Mouse (Mus musculus) spleen, adult 12 weeks (tissue): ENCODE results near the gene Pik3c2b.

Source experiments
- DNase-seq: peaks from one replicate; pipeline ENCODE4 v3.0.0; 2022; ENCODE audit warnings: low spot score

Gene Pik3c2b

DNA sequence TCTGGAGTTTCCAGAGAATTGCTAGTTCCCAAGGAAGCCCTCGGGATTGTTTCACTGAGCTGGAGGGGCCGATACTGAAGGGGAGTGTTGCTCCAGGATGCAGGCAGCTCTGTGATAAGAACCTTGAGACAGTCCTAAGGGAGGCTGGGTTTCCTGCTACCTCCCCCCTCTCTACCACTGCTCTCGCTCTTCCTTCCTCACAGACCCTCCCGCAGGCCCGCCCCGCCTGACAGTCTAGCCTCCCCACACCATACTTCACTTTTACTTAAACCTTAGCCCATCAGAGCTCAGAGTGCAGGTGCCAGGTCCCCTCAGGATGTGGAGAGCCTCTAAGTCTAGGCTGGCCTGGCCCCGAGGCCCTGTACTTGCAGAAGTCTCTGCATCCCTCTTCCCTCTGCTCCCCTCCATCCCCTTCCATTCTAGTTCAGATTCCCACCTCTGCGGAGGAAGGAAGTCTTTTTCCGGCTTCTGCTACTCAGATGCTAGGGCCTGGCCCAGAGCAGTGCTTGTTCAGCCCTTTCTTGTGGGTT lies 27.9 kb downstream of the Pik3c2b start:
- DNase-seq, result no peak

DNA sequence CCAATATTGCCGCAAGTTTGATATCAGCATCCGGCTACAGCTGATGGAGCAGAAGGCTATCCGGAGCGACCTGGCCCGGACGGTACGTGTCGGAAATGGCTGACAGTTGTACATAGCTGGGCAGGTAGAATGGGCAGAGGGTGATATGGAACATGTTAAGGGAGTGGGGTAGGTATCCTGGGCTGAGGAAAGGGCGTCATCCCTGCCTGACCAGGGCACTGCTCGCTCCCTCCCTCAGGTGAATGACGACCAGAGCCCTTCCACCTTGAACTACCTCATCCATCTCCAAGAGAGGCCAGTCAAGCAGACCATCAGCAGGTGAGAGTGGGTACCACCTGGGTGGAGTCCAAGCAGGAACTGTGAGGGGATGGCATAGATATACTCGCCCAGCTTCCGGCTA lies 29.1 kb downstream of the Pik3c2b start:
- DNase-seq, result no peak

DNA sequence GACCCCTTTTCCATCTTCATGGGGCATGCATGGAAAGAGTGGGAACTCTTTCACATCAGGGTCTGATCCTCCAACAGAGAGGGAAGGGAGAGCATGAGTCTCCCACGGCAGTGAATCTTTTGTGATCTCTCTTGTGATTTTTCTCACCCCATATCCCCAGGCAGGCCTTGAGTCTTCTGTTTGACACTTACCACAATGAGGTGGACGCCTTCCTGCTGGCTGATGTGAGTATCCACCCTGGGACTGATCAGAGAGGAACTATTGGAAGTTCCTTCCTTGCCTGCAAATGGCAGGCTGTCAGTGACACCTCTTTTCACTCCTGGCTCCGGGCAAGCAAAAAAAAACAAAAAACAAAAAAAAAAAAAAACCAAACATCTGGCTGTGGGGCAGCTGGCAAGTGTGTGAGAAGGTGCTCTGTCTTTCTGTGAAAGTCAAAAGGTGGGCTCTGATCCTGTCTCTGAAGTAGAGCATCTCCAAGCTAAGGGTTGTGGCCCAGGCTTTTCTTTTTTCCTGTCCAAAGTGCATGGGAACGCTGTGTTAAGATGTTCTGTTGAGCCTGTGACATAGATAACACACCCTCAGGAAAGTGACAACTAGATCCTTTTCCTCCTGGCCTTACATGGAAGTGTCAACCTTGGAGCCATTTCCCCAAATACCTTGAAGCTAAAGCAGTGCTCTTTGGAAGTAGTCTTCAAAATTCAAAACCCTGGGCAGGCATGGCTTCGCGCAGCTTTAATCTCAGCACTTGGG lies 30.4 kb downstream of the Pik3c2b start:
- no peak for DNase-seq

DNA sequence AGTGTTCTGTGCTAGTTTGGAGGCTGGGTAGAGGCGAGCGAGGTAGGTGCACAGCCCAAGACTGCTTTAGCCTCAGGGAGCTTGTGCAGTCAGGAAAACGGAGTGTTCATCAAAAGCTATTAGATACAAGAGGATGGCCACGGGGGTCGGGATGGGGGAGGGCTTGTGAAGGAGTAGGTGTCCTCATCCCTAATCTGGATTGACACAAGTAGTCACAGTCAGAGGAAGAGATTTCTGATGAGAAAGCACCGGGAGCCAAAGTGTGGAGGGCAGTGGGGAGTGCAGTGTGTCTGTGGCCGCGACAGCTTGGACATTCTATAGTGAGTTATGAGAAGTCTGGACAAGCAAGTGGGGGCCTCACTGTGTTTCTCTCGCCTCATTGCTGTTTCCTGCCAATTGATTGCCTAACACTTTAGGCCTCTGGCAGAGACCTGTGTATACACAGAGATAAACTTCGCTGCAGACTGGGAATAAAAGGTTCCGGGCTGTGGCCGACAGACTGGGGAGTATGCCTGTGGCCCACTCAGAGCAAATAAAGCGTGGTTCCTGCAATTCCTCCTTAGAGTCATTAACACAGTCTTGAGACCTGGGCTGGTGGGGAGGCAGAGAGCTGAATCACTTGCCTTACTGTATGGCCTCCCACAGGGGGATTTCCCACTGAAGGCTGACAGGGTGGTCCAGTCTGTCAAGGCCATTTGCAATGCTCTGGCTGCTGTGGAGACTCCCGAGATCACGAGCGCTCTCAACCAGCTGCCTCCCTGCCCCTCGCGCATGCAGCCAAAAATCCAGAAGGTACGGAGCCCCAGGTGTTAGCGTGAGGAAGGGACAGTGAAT lies 31.4 kb downstream of the Pik3c2b start:
- DNase-seq, result no peak

DNA sequence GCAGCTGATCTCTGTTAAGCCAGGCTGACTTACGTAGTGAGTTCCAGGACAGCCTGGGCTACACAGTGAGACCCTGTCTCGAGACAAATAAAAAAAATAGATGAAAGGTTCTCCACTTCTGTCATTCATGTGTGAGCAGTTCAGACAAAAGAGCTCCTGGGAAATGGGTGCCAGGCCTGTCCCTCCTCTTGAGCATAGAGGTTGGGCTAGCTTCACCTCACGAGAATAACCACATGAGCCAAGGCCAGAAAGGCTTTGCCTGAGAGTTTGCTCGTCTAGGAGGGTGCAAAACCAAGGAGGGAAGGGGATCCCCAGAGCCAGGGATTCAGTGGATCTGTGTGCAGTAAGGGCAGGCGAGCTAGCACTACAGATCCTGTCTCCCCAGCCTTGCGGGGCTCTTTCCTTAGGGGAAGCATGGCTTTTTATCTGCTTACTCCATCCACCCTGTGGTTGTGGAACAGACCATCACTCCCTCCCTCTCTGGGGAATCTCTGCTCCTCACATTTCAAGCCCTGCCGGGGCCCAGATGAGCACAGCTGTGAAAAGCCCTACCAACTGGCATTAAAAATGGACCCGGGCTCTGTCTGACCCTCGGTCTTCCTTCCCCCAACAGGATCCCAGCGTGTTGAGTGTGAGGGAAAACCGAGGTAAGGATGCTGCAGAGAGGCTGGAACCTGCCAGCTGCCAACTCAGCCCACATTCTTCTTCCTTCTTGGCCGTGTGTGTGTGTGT lies 32.3 kb downstream of the Pik3c2b start:
- no peak for DNase-seq

DNA sequence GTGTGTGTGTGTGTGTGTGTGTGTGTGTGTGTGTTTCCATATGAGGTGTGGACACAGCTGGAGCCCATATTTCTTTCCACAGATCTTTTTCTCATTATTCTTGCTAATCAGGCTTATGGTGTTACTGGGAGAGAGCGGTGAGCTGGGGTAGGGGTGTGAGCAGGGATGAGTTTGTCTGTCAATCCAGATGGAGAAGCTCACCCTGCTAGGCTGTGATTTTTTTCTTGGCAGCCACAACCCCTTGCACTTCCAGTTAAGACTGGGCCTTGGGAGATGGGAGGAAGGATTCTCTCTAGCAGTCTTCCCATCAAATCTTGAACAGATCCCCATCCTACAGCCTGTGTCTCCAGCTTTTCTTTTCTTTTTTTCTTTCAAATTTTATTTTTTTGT lies 32.9 kb downstream of the Pik3c2b start:
- no peak for DNase-seq

DNA sequence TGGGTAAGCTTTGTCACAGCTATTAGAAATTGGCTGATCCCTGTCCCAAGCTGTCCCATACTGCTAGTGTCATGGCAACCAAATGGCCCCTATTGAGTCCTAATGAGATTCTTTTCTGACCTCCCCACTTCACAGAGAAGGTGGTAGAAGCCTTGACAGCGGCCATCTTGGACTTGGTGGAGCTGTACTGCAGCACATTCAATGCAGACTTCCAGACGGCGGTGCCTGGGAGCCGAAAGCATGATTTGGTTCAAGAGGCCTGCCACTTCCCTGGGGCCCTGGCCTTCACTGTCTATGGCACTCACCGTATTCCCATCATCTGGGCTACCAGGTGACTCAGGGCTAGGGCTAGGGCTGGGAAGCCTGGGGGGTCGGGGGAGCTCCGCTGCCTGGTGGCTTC lies 34.0 kb downstream of the Pik3c2b start:
- no peak for DNase-seq

DNA sequence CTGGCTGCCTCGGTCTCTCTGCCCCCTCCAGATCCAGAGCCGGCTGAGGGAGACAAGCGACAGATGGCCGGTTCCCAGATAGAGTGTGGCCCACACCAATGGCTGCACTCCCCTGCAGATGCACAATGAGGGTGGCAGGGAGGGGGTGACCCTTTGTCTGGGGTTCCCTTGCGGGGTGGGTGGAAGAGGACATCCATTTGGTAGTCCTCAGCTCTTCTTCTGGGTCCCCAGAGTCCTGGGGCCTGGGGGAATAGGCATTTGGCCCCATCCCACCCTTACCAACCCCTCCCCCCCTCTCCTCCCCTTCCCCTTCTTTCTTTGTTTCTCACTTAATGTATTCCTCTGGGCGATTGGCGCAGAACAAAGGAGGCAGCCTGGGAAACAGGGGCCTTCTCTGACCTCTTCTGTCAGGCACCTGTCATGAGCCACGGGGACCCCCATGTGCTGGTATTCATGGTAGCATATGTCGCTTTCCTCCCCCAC lies 34.7 kb downstream of the Pik3c2b start:
- DNase-seq, result no peak

DNA sequence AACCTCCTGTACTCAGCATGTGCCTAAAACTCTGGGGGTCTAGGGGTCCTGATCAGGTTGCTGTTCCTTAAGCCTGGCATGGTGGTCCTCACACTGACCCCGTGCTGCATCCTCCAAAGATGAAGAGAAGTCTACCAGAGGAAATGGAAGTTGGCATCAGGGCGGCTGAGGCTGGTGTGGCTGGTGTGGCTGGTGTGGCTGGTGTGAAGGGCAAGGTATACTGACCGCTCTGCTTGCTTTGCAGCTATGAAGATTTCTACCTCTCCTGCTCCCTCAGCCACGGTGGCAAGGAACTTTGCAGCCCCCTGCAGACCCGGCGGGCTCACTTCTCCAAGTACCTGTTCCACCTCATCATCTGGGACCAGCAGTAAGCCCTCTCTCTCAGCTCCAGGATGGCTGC lies 35.2 kb downstream of the Pik3c2b start:
- no peak for DNase-seq

DNA sequence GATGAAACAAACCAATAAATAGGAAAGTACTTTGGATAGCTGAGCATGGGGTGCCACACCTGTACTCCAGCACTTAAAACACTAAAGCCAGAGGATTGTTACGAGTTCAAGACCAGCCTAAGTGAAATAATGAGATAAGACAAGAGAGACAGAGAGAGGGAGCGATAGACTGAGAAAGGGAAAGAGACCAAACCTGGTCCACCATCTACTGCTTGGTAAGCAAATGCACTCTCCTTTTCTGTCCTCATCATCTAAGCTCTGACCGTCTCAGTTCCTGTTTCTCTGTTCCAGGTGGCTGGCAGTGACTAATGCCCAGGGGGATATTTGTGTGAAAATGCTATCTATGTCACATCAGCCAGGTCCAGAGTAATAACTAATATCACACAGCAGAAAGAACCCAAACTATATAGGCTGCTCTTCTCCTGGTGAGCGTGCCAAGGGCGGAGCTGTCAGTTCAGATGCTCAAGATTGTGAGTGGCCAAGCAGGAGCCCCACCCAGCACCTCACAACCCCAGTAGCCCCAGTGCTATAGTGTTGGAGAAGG lies 37.6 kb downstream of the Pik3c2b start:
- DNase-seq, result peak; percentile 27

DNA sequence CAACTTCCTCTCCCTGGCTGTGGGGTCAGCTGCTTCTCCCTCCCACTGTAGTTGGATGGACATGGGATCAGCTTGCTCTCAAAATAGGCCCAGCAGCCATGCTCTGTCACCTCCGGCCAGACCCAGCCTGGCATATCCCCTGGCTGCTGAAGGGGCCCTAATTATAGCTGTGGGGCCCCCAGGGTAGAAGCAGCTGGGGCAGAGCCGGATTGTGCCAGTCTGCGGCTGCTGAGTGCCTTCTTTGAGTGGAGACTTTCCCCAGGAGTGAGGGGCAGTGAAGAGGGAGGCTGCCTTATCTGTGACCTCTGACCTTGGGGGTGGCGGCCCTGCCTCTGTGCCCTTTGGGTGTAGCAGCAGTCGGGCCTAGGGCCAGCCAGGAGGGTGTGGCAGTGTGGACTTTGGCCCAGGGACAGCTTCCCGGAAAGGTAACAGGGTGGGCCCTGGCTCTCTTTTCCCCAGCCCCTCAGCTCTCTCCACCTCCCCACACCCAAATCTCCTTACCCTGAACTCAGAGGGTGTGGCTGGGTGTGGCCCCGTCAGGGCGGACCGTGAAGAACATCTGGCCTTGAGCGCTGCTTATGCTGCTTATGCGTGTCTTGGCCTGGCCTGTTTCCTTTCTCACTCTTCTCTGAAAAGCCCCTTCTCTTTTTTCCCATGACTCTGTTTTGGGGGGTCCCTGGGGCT lies 38.6 kb downstream of the Pik3c2b start:
- peak; percentile 57 for DNase-seq

DNA sequence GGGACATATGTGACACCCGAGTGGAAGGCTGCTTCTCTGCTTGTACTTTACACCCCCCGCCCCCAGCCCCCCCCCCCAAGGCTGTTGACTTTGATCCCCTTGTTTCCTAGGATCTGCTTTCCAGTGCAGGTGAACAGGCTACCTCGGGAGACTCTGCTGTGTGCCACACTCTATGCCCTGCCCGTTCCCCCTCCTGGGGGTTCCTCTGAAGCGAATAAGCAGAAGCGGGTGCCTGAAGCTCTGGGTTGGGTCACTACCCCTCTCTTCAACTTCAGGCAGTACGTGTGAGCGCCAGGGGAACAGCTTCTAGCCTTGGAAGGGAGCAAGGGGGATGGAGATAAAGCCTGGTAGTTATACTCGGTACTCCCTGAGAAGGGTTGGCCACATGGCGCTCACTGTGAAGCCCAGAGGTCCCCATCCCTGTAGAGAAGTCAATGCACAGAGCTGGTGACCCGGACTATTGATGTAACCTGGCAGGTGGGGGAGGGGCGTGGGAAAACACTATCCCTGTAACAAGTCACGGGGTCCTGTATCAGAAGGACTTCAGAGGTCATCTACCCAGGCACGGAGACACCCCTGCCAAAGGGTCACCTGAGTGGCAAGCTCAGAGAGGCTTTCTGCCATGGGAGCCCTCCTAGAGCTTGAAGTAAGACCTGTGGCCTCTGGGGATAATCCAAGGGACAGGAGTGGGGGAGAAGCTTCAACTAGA lies 39.4 kb downstream of the Pik3c2b start:
- DNase-seq, result no peak

DNA sequence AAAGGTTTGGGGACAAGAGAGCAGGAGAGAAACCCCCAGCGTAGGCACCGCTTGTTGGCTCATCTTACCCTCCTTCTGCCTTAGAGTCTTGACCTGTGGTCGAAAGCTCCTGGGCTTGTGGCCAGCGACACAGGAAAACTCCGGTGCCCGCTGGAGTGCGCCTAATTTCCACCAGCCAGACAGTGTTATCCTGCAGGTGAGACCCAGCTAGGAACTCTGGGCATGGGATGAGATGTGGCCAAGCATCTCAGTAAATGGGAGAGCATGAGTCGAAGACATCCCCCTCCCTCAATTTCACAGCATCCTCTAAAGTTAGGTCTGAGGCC lies 39.9 kb downstream of the Pik3c2b start:
- DNase-seq, result no peak

DNA sequence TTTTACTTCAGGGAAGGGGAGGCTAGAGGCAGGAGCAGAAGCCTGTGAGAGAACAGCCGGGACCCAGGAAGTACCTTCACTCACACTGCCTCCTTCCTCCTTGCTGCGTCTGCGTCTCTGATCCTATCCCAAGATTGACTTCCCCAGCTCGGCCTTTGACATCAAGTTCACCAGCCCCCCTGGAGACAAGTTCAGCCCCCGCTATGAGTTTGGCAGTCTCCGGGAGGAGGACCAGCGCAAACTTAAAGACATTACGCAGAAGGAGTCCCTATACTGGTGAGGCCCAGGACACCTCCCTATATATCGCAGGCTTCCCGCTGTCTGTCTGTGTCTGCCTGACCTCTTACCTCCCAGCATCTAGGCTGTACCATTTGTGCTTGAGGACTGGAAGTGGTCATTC lies 41.3 kb downstream of the Pik3c2b start:
- DNase-seq, result no peak

DNA sequence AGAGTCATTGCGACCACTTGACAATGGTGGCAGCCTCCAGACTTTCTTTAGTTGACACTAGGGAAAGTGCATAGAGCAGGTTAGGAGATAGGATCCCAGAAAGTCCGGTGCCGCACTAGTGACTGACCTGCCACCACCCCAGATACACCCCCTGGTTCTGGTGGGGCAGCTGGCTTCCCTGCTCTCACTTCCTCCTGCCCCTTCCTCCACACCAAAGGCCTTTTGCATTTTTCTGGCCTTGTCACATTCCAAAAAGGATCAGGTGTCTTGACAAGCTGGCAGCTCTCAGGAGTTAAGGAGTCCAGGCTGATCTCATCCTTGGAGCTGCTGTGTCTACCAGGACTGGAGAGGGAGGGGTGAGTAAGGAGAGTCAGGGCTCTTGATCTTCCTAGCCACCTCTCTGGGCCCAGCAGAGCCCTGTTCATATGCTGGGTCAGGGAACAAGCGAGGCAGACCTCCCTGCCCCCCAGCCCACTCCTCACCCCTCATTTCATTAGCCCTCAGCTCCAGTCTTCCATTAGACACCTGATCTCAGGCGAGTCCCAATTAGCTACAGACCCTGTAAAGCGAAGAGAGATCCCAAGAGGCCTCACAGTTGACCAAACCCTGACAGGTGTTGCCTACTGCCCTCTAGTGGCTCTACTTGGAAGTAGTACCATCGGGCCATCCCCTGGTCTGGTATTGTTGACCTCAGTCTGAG lies 41.9 kb downstream of the Pik3c2b start:
- DNase-seq, result peak; percentile 48

DNA sequence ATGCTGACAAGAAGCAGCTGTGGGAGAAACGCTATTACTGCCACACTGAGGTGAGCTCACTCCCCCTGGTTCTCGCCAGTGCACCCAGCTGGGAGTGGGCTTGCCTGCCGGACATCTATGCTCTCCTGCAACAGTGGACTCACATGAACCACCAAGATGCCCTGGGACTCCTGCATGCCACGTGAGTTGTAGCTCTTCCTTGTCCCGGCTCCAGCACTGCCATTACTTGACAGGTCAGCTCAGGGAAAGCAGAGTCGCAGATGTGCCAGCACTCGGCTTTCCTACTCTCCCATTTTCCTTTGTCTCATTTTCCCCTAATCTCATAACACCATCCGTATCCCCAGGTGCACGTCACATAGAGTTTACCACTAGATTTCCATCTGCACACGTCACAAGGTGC lies 42.7 kb downstream of the Pik3c2b start:
- DNase-seq, result no peak

DNA sequence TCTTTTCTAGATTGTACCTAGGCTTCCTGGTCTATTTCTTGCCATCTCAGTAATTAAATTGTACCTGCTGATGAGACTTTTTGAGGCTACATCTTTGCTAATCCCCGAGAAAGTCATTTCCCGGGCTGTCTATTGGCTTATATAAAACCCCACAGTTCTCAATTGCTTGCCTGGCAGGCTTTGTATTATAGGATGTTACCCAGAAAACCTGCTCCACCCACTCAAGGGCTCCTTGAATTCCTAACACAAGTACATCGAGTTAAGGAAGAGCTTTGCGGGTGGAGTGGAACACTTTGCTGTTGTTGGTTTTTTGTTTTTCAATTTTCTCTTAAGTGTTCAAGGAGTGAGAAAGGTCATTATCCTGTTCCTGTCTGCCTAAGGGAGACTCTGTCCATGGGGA lies 43.9 kb downstream of the Pik3c2b start:
- no peak for DNase-seq

DNA sequence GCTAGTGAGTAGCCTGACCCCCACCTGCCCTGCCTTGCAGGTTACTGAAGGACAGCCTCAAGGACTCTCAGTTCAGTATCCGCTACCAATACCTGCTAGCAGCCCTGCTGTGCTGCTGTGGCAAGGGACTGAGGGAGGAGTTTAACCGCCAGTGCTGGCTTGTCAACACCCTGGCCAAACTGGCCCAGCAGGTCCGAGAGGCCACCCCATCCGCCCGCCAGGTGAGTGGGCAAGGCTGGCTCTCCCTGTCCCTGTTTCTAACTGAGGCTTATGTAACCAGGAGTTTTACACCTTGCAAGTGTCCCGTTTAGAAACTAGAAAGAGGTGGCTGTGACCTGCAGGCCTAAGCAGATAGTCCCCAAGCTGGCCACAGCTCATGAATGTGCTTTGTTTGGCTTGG lies 45.2 kb downstream of the Pik3c2b start:
- no peak for DNase-seq

DNA sequence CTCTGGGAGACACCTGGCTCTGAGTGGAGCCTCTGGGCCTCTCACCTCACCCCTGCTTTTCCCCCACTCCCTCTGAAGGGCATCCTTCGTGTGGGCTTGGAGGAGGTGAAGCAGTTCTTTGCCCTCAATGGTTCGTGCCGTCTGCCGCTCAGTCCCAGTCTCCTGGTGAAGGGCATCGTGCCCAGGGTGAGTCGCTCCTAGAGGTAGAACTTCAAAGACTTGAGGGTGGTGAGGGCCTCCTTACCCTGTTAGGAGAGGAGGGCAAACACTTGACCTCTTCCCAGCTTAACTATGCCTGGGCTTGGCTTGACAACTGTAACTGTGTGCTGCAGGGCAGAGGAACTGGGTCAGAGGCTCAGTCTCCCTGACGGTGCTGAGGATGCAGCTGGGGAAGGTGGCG lies 46.0 kb downstream of the Pik3c2b start:
- no peak for DNase-seq

DNA sequence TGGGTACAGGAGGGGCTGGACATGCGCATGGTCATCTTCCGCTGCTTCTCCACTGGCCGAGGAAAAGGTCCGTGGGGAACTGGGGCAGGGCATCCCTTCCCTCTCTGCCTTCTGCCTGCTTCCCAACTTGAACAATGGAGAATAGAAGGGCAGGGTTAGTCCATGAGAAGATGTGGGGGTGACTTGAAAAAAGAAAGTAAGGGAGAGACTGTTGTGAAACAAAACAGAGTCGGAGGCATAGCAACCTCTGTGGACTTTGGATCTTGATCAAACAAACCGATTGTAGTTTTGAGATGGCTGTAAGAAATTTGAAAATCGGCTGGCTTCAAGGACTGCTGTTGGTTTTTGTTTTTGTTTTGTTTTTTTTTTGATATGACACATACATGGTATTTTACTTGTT lies 48.3 kb downstream of the Pik3c2b start:
- no peak for DNase-seq
